Mouse (Mus musculus): ENCODE measurements around the gene Tubgcp5.

DNA sequence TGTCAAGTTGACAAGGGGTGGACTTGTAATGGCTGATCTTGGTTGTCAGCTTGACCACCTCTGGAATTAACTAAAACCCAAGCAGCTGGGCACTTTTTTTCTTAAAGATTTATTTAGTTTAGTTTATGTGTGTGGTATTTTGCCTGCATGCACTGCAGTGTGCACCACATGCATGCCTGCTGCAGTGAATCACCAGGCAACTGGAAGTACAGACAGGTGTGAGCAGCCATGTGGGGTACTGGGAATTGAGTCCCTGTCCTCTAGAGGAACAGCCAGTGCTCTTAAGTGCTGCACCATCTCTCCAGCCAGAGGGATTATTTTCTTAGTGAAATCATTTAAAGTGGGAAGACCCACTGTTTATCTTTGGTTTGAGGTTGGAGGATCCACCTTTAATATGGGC lies 71.1 kb downstream of the Tubgcp5 start:
- TF ChIP-seq CTCF (IDR thresholded peaks at IDR 0.05; ENCODE audit: control insufficient read depth, insufficient read depth, low read length) (no peak), POLR2A (IDR thresholded peaks at IDR 0.05; ENCODE audit: borderline replicate concordance, control insufficient read depth, low read depth, low read length) (no peak)

All from bone marrow, adult 2 months (tissue).